Mouse (Mus musculus) brain, embryonic 14.5 days (tissue): Measurements from ENCODE around the gene Atp5h. TPM values are rescaled to one million over a fixed set of nuclear protein-coding genes. Genes with fewer than 3 reads are reported as not detected.

Source experiments
- DNase-seq: peaks from one replicate; pipeline ENCODE4 v3.0.0-alpha.2; 2011; ENCODE audit warnings: low read depth
- CTCF ChIP-seq: fragments of 200-500 bp; IDR thresholded peaks from 2 replicates; pipeline ENCODE4 v1.5.1; 2012; ENCODE audit warnings: inconsistent platforms, mild to moderate bottlenecking, moderate library complexity, borderline replicate concordance; ENCODE audit not compliant: insufficient read depth, insufficient read length; ENCODE audit errors: extremely low read depth
- POLR2A ChIP-seq: fragments of 200-500 bp; IDR thresholded peaks from 2 replicates; pipeline ENCODE4 v1.6.1; 2012; ENCODE audit warnings: mild to moderate bottlenecking, inconsistent platforms, borderline replicate concordance; ENCODE audit not compliant: poor library complexity, insufficient read depth, insufficient read length, severe bottlenecking; ENCODE audit errors: extremely low read depth
- polyA plus RNA-seq: library from polyadenylated mRNA; depleted of rRNA; stranded (reverse); fragments of >200 nt; gene quantifications from 2 replicates; pipeline ENCODE4 v1.2.3, GENCODE M21; 2012

Atp5h gene
- polyA plus RNA-seq, 1 experiment = 399 TPM

- DNase-seq = peak; percentile 97
- peak; percentile 96 for TF ChIP-seq POLR2A
- no peak for TF ChIP-seq CTCF
Observed at GRCm38 (mm10) chr11:115381743-115382539, 37.8 kb downstream of the Atp5h start, which contains the start of gene Cdr2l. Cdr2l (plus strand) TSS chr11:115381916.

- TF ChIP-seq CTCF (no peak), POLR2A (no peak)
- DNase-seq = no peak
Observed at GRCm38 (mm10) chr11:115381276-115381675, 38.5 kb downstream of the Atp5h start.

GRCm38 (mm10) chr11:115377854-115378253, 41.9 kb downstream of the Atp5h start:
- DNase-seq = no peak
- no peak for TF ChIP-seq CTCF
- TF ChIP-seq POLR2A = no peak

- no peak for TF ChIP-seq CTCF
- no peak for TF ChIP-seq POLR2A
- DNase-seq = no peak
Observed at GRCm38 (mm10) chr11:115377254-115377653, 42.5 kb downstream of the Atp5h start.

GRCm38 (mm10) chr11:115376722-115377121, 43.0 kb downstream of the Atp5h start:
- DNase-seq = no peak
- TF ChIP-seq CTCF (no peak), POLR2A (no peak)

GRCm38 (mm10) chr11:115374695-115375425, 44.9 kb downstream of the Atp5h start:
- peak; percentile 26 for DNase-seq
- TF ChIP-seq CTCF (no peak), POLR2A (no peak)

- peak; percentile 79 for DNase-seq
- TF ChIP-seq CTCF (no peak), POLR2A (peak; percentile 38; the same call in 1 of the 2 replicates)
Observed at GRCm38 (mm10) chr11:115373805-115374694, 45.7 kb downstream of the Atp5h start.

- TF ChIP-seq CTCF (no peak), POLR2A (no peak)
Observed at GRCm38 (mm10) chr11:115372737-115373136, 47.0 kb downstream of the Atp5h start.

GRCm38 (mm10) chr11:115372015-115372414, 47.7 kb downstream of the Atp5h start:
- TF ChIP-seq CTCF = no peak
- TF ChIP-seq POLR2A = no peak
- no peak for DNase-seq

More at GRCm38 (mm10) chr11:115372737-115373136, 47.0 kb downstream of the Atp5h start:
- no peak for DNase-seq

- no peak for DNase-seq
Observed at GRCm38 (mm10) chr11:115371354-115371753, 48.4 kb downstream of the Atp5h start.

More at GRCm38 (mm10) chr11:115371354-115371753, 48.4 kb downstream of the Atp5h start:
- TF ChIP-seq CTCF = no peak
- TF ChIP-seq POLR2A = no peak
